Mouse (Mus musculus) bone marrow macrophage, adult 2 months (primary cell): ENCODE data around the gene Hck.

Experiments used
- CTCF ChIP-seq: IDR thresholded peaks from 2 replicates; pipeline ENCODE4 v1.5.1; 2012; ENCODE audit warnings: low read depth, mild to moderate bottlenecking, low read length, moderate library complexity
- POLR2A ChIP-seq: IDR thresholded peaks from 2 replicates; pipeline ENCODE4 v1.6.1; 2012; ENCODE audit warnings: mild to moderate bottlenecking, low read depth, low read length, borderline replicate concordance

- TF ChIP-seq POLR2A (no peak), CTCF (no peak)
These were observed 39.0 kb downstream of the Hck start for GRCm38 (mm10) chr2:153147236-153147635.
